Mouse (Mus musculus): ENCODE results near the gene Eml4. TPM values are rescaled to one million over a fixed set of nuclear protein-coding genes. Genes with fewer than 3 reads are reported as not detected.

Eml4 gene
- polyA plus RNA-seq, 1 experiment = 0.01 TPM

- TF ChIP-seq TAL1 (IDR thresholded peaks at IDR 0.05; ENCODE audit: low read length) (no peak), GATA1 (IDR thresholded peaks at IDR 0.05; ENCODE audit: low read length) (no peak)
- Histone ChIP-seq H3K27me3 (ENCODE audit: control insufficient read depth) (no peaks in the 10 kb centered on the region), H3K36me3 (ENCODE audit: control insufficient read depth) (peaks cover 14% of the 10 kb centered on the region), H3K9me3 (ENCODE audit: control insufficient read depth, low read length) (no peaks in the 10 kb centered on the region), H3K4me3 (replicated peaks) (no peak overlapping the region), H3K4me1 (ENCODE audit: control insufficient read depth) (no peaks in the 10 kb centered on the region)
Observed at GRCm38 (mm10) chr17:83457271-83457670, 106.5 kb downstream of the Eml4 start.

- H3K4me3 ChIP-seq (replicated peaks) = no peak overlapping the region
- H3K27me3 ChIP-seq (ENCODE audit: control insufficient read depth) = no peaks in the 10 kb centered on the region
- no peaks in the 10 kb centered on the region for H3K9me3 ChIP-seq (ENCODE audit: control insufficient read depth, low read length)
- peaks cover 11% of the 10 kb centered on the region for H3K36me3 ChIP-seq (ENCODE audit: control insufficient read depth)
- H3K4me1 ChIP-seq (ENCODE audit: control insufficient read depth) = no peaks in the 10 kb centered on the region
- TF ChIP-seq TAL1 (IDR thresholded peaks at IDR 0.05; ENCODE audit: low read length) (no peak), GATA1 (IDR thresholded peaks at IDR 0.05; ENCODE audit: low read length) (no peak)
Observed at GRCm38 (mm10) chr17:83465969-83466368, 115.2 kb downstream of the Eml4 start.

GRCm38 (mm10) chr17:83466697-83467251, 116.0 kb downstream of the Eml4 start:
- Histone ChIP-seq H3K36me3 (ENCODE audit: control insufficient read depth) (peaks cover 11% of the 10 kb centered on the region), H3K4me1 (ENCODE audit: control insufficient read depth) (no peaks in the 10 kb centered on the region), H3K27me3 (ENCODE audit: control insufficient read depth) (no peaks in the 10 kb centered on the region), H3K9me3 (ENCODE audit: control insufficient read depth, low read length) (no peaks in the 10 kb centered on the region), H3K4me3 (replicated peaks) (no peak overlapping the region)
- TF ChIP-seq TAL1 (IDR thresholded peaks at IDR 0.05; ENCODE audit: low read length) (no peak), GATA1 (IDR thresholded peaks at IDR 0.05; ENCODE audit: low read length) (no peak)

GRCm38 (mm10) chr17:83469586-83469985, 118.9 kb downstream of the Eml4 start:
- no peaks in the 10 kb centered on the region for H3K4me1 ChIP-seq (ENCODE audit: control insufficient read depth)
- TF ChIP-seq TAL1 (IDR thresholded peaks at IDR 0.05; ENCODE audit: low read length) = no peak
- no peak for TF ChIP-seq GATA1 (IDR thresholded peaks at IDR 0.05; ENCODE audit: low read length)
- no peaks in the 10 kb centered on the region for H3K27me3 ChIP-seq (ENCODE audit: control insufficient read depth)
- peaks cover 13% of the 10 kb centered on the region for H3K36me3 ChIP-seq (ENCODE audit: control insufficient read depth)
- H3K9me3 ChIP-seq (ENCODE audit: control insufficient read depth, low read length) = no peaks in the 10 kb centered on the region; the same call in 1 of the 2 replicates
- H3K4me3 ChIP-seq (replicated peaks) = no peak overlapping the region

GRCm38 (mm10) chr17:83477089-83477488, 126.4 kb downstream of the Eml4 start:
- no peak for TF ChIP-seq TAL1 (IDR thresholded peaks at IDR 0.05; ENCODE audit: low read length)
- TF ChIP-seq GATA1 (IDR thresholded peaks at IDR 0.05; ENCODE audit: low read length) = no peak
- H3K36me3 ChIP-seq (ENCODE audit: control insufficient read depth) = peaks cover 27% of the 10 kb centered on the region
- no peak overlapping the region for H3K4me3 ChIP-seq (replicated peaks)

GRCm38 (mm10) chr17:83481551-83481950, 130.8 kb downstream of the Eml4 start:
- no peak overlapping the region for H3K4me3 ChIP-seq (replicated peaks)
- TF ChIP-seq GATA1 (IDR thresholded peaks at IDR 0.05; ENCODE audit: low read length) = no peak
- TF ChIP-seq TAL1 (IDR thresholded peaks at IDR 0.05; ENCODE audit: low read length) = no peak

More at GRCm38 (mm10) chr17:83477089-83477488, 126.4 kb downstream of the Eml4 start:
- H3K4me1 ChIP-seq (ENCODE audit: control insufficient read depth) = no peaks in the 10 kb centered on the region
- no peaks in the 10 kb centered on the region for H3K27me3 ChIP-seq (ENCODE audit: control insufficient read depth)
- no peaks in the 10 kb centered on the region; the same call in 1 of the 2 replicates for H3K9me3 ChIP-seq (ENCODE audit: control insufficient read depth, low read length)

GRCm38 (mm10) chr17:83482817-83483536, 132.2 kb downstream of the Eml4 start:
- Histone ChIP-seq H3K4me3 (replicated peaks) (no peak overlapping the region), H3K9me3 (ENCODE audit: control insufficient read depth, low read length) (no peaks in the 10 kb centered on the region), H3K36me3 (ENCODE audit: control insufficient read depth) (peaks cover 8% of the 10 kb centered on the region), H3K27me3 (ENCODE audit: control insufficient read depth) (no peaks in the 10 kb centered on the region), H3K4me1 (ENCODE audit: control insufficient read depth) (no peaks in the 10 kb centered on the region)
- no peak for TF ChIP-seq TAL1 (IDR thresholded peaks at IDR 0.05; ENCODE audit: low read length)
- TF ChIP-seq GATA1 (IDR thresholded peaks at IDR 0.05; ENCODE audit: low read length) = no peak

More at GRCm38 (mm10) chr17:83481551-83481950, 130.8 kb downstream of the Eml4 start:
- Histone ChIP-seq H3K4me1 (ENCODE audit: control insufficient read depth) (no peaks in the 10 kb centered on the region), H3K36me3 (ENCODE audit: control insufficient read depth) (peaks cover 13% of the 10 kb centered on the region), H3K9me3 (ENCODE audit: control insufficient read depth, low read length) (no peaks in the 10 kb centered on the region), H3K27me3 (ENCODE audit: control insufficient read depth) (no peaks in the 10 kb centered on the region)

GRCm38 (mm10) chr17:83483784-83484183, 133.1 kb downstream of the Eml4 start:
- H3K4me3 ChIP-seq (replicated peaks) = no peak overlapping the region
- no peaks in the 10 kb centered on the region for H3K4me1 ChIP-seq (ENCODE audit: control insufficient read depth)
- no peaks in the 10 kb centered on the region for H3K9me3 ChIP-seq (ENCODE audit: control insufficient read depth, low read length)
- no peaks in the 10 kb centered on the region for H3K27me3 ChIP-seq (ENCODE audit: control insufficient read depth)
- peaks cover 2% of the 10 kb centered on the region; the same call in 1 of the 2 replicates for H3K36me3 ChIP-seq (ENCODE audit: control insufficient read depth)
- TF ChIP-seq GATA1 (IDR thresholded peaks at IDR 0.05; ENCODE audit: low read length) (no peak), TAL1 (IDR thresholded peaks at IDR 0.05; ENCODE audit: low read length) (no peak)

GRCm38 (mm10) chr17:83487762-83488161, 137.0 kb downstream of the Eml4 start:
- TF ChIP-seq GATA1 (IDR thresholded peaks at IDR 0.05; ENCODE audit: low read length) (no peak), TAL1 (IDR thresholded peaks at IDR 0.05; ENCODE audit: low read length) (no peak)
- H3K27me3 ChIP-seq (ENCODE audit: control insufficient read depth) = no peaks in the 10 kb centered on the region
- H3K36me3 ChIP-seq (ENCODE audit: control insufficient read depth) = no peaks in the 10 kb centered on the region
- no peak overlapping the region for H3K4me3 ChIP-seq (replicated peaks)
- no peaks in the 10 kb centered on the region for H3K4me1 ChIP-seq (ENCODE audit: control insufficient read depth)
- peaks cover 4% of the 10 kb centered on the region; the same call in 1 of the 2 replicates for H3K9me3 ChIP-seq (ENCODE audit: control insufficient read depth, low read length)

Measured in erythroblast, embryonic 14.5 days (primary cell).